Mouse (Mus musculus) CH12F3 (cell line): Measurements from ENCODE around the gene Kcnk15.

ENCODE experiments used
- in situ Hi-C: fragments of 300-500 bp; cut with MboI; formaldehyde crosslinking; loops from 2 replicates; pipeline ENCODE4 v1.14.3; 2020; ENCODE audit warnings: low sequenced_read_pairs

The Kcnk15 gene

GRCm38 (mm10) chr2:163853461-163853901, at the start of gene Kcnk15:
Kcnk15 (plus strand) TSS chr2:163853651.
- in situ Hi-C loops, result no loop called here

GRCm38 (mm10) chr2:163803838-163804237, 49.6 kb upstream of the Kcnk15 start:
- in situ Hi-C loops, result no loop called here

- in situ Hi-C loops, result no loop called here
Measured at GRCm38 (mm10) chr2:163809166-163809565, 44.3 kb upstream of the Kcnk15 start.

- in situ Hi-C loops, result no loop called here
Measured at GRCm38 (mm10) chr2:163809704-163810103, 43.7 kb upstream of the Kcnk15 start.

GRCm38 (mm10) chr2:163813077-163813476, 40.4 kb upstream of the Kcnk15 start:
- in situ Hi-C loops, result no loop called here

- in situ Hi-C loops, result no loop called here
Measured at GRCm38 (mm10) chr2:163814739-163815465, 38.5 kb upstream of the Kcnk15 start.

GRCm38 (mm10) chr2:163820607-163821006, 32.8 kb upstream of the Kcnk15 start, which contains the start of gene Ccn5:
Ccn5 (plus strand) TSS chr2:163820861.
- in situ Hi-C loops, result no loop called here

- in situ Hi-C loops, result no loop called here
Measured at GRCm38 (mm10) chr2:163823248-163823647, 30.2 kb upstream of the Kcnk15 start.

- in situ Hi-C loops, result no loop called here
Measured at GRCm38 (mm10) chr2:163823771-163824170, 29.7 kb upstream of the Kcnk15 start.

GRCm38 (mm10) chr2:163825861-163826260, 27.6 kb upstream of the Kcnk15 start:
- in situ Hi-C loops, result no loop called here

- in situ Hi-C loops, result no loop called here
Measured at GRCm38 (mm10) chr2:163826494-163826893, 27.0 kb upstream of the Kcnk15 start.

GRCm38 (mm10) chr2:163831163-163831562, 22.3 kb upstream of the Kcnk15 start:
- in situ Hi-C loops, result no loop called here

- in situ Hi-C loops, result no loop called here
Measured at GRCm38 (mm10) chr2:163838043-163838442, 15.4 kb upstream of the Kcnk15 start.

GRCm38 (mm10) chr2:163839519-163839918, 13.9 kb upstream of the Kcnk15 start:
- in situ Hi-C loops, result no loop called here

- in situ Hi-C loops, result no loop called here
Measured at GRCm38 (mm10) chr2:163842043-163842442, 11.4 kb upstream of the Kcnk15 start.

- in situ Hi-C loops, result no loop called here
Measured at GRCm38 (mm10) chr2:163857233-163857632, 3.8 kb downstream of the Kcnk15 start.

GRCm38 (mm10) chr2:163858254-163858947, 5.0 kb downstream of the Kcnk15 start:
- in situ Hi-C loops, result no loop called here

- in situ Hi-C loops, result no loop called here
Measured at GRCm38 (mm10) chr2:163865311-163865710, 11.9 kb downstream of the Kcnk15 start.

GRCm38 (mm10) chr2:163866061-163866460, 12.6 kb downstream of the Kcnk15 start:
- in situ Hi-C loops, result no loop called here

- in situ Hi-C loops, result no loop called here
Measured at GRCm38 (mm10) chr2:163869783-163870182, 16.3 kb downstream of the Kcnk15 start.

GRCm38 (mm10) chr2:163871266-163871665, 17.8 kb downstream of the Kcnk15 start:
- in situ Hi-C loops, result no loop called here

- in situ Hi-C loops, result no loop called here
Measured at GRCm38 (mm10) chr2:163871906-163872305, 18.5 kb downstream of the Kcnk15 start.
